22 mouse cellular contexts compared by ENCODE assay signal in the genomic region with DNA sequence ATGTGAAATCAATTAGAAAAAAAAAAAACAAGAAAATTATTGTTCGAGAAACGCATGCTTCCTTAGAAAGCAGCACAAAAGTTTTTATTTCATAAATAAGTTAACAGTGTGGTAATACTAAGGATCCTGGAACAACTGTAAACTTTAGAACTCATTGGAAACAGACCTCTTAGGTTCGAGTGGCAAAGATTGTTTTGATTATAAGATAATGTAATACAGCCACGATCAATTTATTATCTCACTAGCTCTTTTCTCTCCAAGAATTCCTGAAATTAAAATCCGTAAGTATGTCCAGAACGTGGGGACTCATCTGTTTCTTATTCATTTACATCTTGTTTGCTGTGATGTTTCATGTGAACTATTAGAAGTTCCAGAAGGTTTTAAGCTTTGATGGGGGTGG.
"Had no signal": no experiment of that assay in that cellular context is flagged by ENCODE, and none has a peak within 500 bp of the region (broad histone marks: within the 10 kb centered on the region; RNA-seq: fewer than 3 reads in every experiment).

No protein-coding gene starts in this region.

- DNase-seq: liver, postnatal 0 days; lung, adult 2 months; lung, postnatal 14 days; lung, postnatal 36 days; retina, postnatal 1 day; right cerebral cortex, adult 18-20 months; right cerebral cortex, postnatal 25 days; right cerebral cortex, postnatal 4 days; thymus, adult 2 months; thymus, postnatal 25 days; thymus, postnatal 4 days had no signal

- ATAC-seq: liver, postnatal 0 days; lung, postnatal 0 days; midbrain, embryonic 13.5 days; midbrain, embryonic 15.5 days had no signal

- H3K27ac ChIP-seq: lung, embryonic 15.5 days; macrophage; midbrain, embryonic 13.5 days; midbrain, embryonic 15.5 days; neural tube, embryonic 13.5 days; neural tube, embryonic 15.5 days; stomach, embryonic 15.5 days; stomach, postnatal 0 days had no signal

- H3K9ac ChIP-seq: liver, postnatal 0 days; lung, embryonic 15.5 days; midbrain, embryonic 13.5 days; midbrain, embryonic 15.5 days; neural tube, embryonic 13.5 days; neural tube, embryonic 15.5 days; stomach, embryonic 15.5 days had no signal

- H3K36me3 ChIP-seq: lung, embryonic 15.5 days; midbrain, embryonic 13.5 days; midbrain, embryonic 15.5 days; neural tube, embryonic 13.5 days; neural tube, embryonic 15.5 days; stomach, embryonic 15.5 days had no signal

- H3K4me3 ChIP-seq: lung, embryonic 15.5 days; megakaryocyte, embryonic 14.5 days; midbrain, embryonic 13.5 days; midbrain, embryonic 15.5 days; neural tube, embryonic 13.5 days; neural tube, embryonic 15.5 days; stomach, embryonic 15.5 days had no signal

- H3K9me3 ChIP-seq: lung, embryonic 15.5 days; megakaryocyte, embryonic 14.5 days; midbrain, embryonic 13.5 days; midbrain, embryonic 15.5 days; neural tube, embryonic 13.5 days; neural tube, embryonic 15.5 days; stomach, embryonic 15.5 days had no signal

- H3K4me2 ChIP-seq: lung, embryonic 15.5 days; midbrain, embryonic 11.5 days; midbrain, embryonic 13.5 days; midbrain, embryonic 15.5 days; stomach, embryonic 15.5 days had no signal

- H3K4me1 ChIP-seq: lung, embryonic 15.5 days; midbrain, embryonic 13.5 days; midbrain, embryonic 15.5 days; stomach, embryonic 15.5 days had no signal

- H3K27me3 ChIP-seq: lung, embryonic 15.5 days; midbrain, embryonic 13.5 days; midbrain, embryonic 15.5 days; neural tube, embryonic 13.5 days; neural tube, embryonic 15.5 days; stomach, embryonic 15.5 days had no signal
